Mouse (Mus musculus): ENCODE results near the gene Gm49369.

- TF ChIP-seq POLR2A (IDR thresholded peaks at IDR 0.05; ENCODE audit: insufficient read depth, low read length) (no peak), CTCF (IDR thresholded peaks at IDR 0.05; ENCODE audit: low read depth, low read length) (no peak)
These were observed 54.0 kb downstream of the Gm49369 start for GRCm38 (mm10) chr7:142328507-142328906.
